In genomic region chr13:60125501-60126305, GRCm38 (mm10) we compare ENCODE assay signal across 11 mouse cellular contexts. TPM values are rescaled to one million over a fixed set of nuclear protein-coding genes. Genes with fewer than 3 reads are reported as not detected.
DNase-seq lines count a peak whose midpoint lies in the region; ATAC-seq and TF ChIP-seq lines count a peak whose summit lies in the region.
"Had no signal": no experiment of that assay in that cellular context is flagged by ENCODE, and none has a peak within 500 bp of the region (broad histone marks: within the 10 kb centered on the region; RNA-seq: fewer than 3 reads in every experiment).

No protein-coding gene starts in this region.

- H3K4me2 ChIP-seq in midbrain, embryonic 12.5 days (replicated peaks) = peak overlapping the region; percentile 37

- 19% methylated on average over 13 of the region's 13 CpGs for WGBS in hindbrain, embryonic 10.5 days
- 20% methylated on average over 13 of the region's 13 CpGs for WGBS in midbrain, embryonic 12.5 days

- no peaks in the 10 kb centered on the region for H3K9me3 ChIP-seq in ES-E14 (ENCODE audit: control insufficient read depth, insufficient read depth, low read depth, low read length)
- no peaks in the 10 kb centered on the region for H3K9me3 ChIP-seq in hindbrain, embryonic 10.5 days
- H3K9me3 ChIP-seq in midbrain, embryonic 12.5 days = no peaks in the 10 kb centered on the region

- no peak overlapping the region for H3K4me3 ChIP-seq in ES-E14 (ENCODE audit: insufficient read depth in 1 of 2, low read depth in 1 of 2, low read length in 2 of 2, poor library complexity in 1 of 2, severe bottlenecking in 1 of 2)
- H3K4me3 ChIP-seq in hindbrain, embryonic 10.5 days = peak overlapping the region; percentile 20
- H3K4me3 ChIP-seq in midbrain, embryonic 12.5 days = no peak overlapping the region

- H3K27me3 ChIP-seq in hindbrain, embryonic 10.5 days (ENCODE audit: insufficient read depth, poor library complexity, severe bottlenecking) = peaks cover 43% of the 10 kb centered on the region
- H3K27me3 ChIP-seq in midbrain, embryonic 12.5 days = peaks cover 40% of the 10 kb centered on the region

- ATAC-seq in midbrain, embryonic 12.5 days (ENCODE audit: low FRiP score, low read depth) = peak; percentile 60; the same call in 1 of the 2 replicates
- no peak for ATAC-seq in megakaryocyte progenitor cell, adult 5-6 weeks (replicated peaks; ENCODE audit: poor library complexity)

- peaks cover 2 to 5% of the 10 kb centered on the region in 2 experiments; a peak in 1 of 4 replicates for H3K4me1 ChIP-seq in ES-E14 (ENCODE audit: control insufficient read depth in 2 of 2, insufficient read depth in 2 of 2, low read length in 2 of 2, poor library complexity in 1 of 2)
- peaks cover 54% of the 10 kb centered on the region for H3K4me1 ChIP-seq in hindbrain, embryonic 10.5 days (replicated peaks)
- peaks cover 47% of the 10 kb centered on the region for H3K4me1 ChIP-seq in midbrain, embryonic 12.5 days

- H3K36me3 ChIP-seq in ES-E14 (ENCODE audit: control insufficient read depth, insufficient read depth, low read length, poor library complexity, severe bottlenecking) = no peaks in the 10 kb centered on the region
- no peaks in the 10 kb centered on the region for H3K36me3 ChIP-seq in hindbrain, embryonic 10.5 days
- H3K36me3 ChIP-seq in midbrain, embryonic 12.5 days = no peaks in the 10 kb centered on the region
- H3K36me3 ChIP-seq: G1E had no signal

- no peak overlapping the region for H3K9ac ChIP-seq in ES-E14 (ENCODE audit: insufficient read depth, low read depth, low read length, poor library complexity, severe bottlenecking)
- no peak overlapping the region; the same call in 1 of the 2 replicates for H3K9ac ChIP-seq in midbrain, embryonic 12.5 days (replicated peaks)

- DNase-seq in ES-E14 (ENCODE audit: low read depth, low spot score) = no peak
- DNase-seq in embryo, embryonic 10 days (ENCODE audit: low spot score) = peak; percentile 69
- DNase-seq in hindbrain, embryonic 10.5 days (ENCODE audit: low spot score) = peak; percentile 46
- no peak for DNase-seq in adrenal gland, postnatal 10 days
- no peak for DNase-seq in spleen, adult 18-20 months
- DNase-seq: heart, adult 18-20 months; kidney, adult 18-20 months; thymus, postnatal 14 days had no signal

- in situ Hi-C loops in ES-E14 (cut with MboI; ENCODE audit: low sequenced_read_pairs in 2 of 2, unreplicated experiment in 2 of 2) = no loop called here

- no peak overlapping the region for H3K27ac ChIP-seq in ES-E14 (ENCODE audit: insufficient read depth, low read depth, low read length, poor library complexity, severe bottlenecking)
- H3K27ac ChIP-seq in hindbrain, embryonic 10.5 days = peak overlapping the region; percentile 78
- H3K27ac ChIP-seq in midbrain, embryonic 12.5 days (replicated peaks) = peak overlapping the region; percentile 69

TF ChIP-seq in ES-E14, 5 proteins besides CTCF, POLR2A, EP300 and RAD21:
- TF ChIP-seq ZNF384 (IDR thresholded peaks at IDR 0.05; ENCODE audit: low read depth, low read length) (0 out of 2 replicates have a peak, but pooled peaks have one; percentile 45), HCFC1 (IDR thresholded peaks at IDR 0.05; ENCODE audit: borderline replicate concordance, insufficient read depth, low read length) (no peak)

RNA-seq across cellular contexts. Expression of gene Gas1, which starts 51.5 kb away (rescaled TPM):
- 1.9 and 3.0 TPM in 2 replicates for total RNA-seq in ES-E14 (2012; rRNA removed)
- 78.7 and 97.1 TPM in 2 replicates for polyA plus RNA-seq in hindbrain, embryonic 10.5 days (2016; fragmentation: Nextera tagmentation; extraction: Ambion mirVana)
- polyA plus RNA-seq in midbrain, embryonic 12.5 days (2016; fragmentation: Nextera tagmentation; extraction: Ambion mirVana) = 121 and 123 TPM in 2 replicates
- 10 to 100 TPM; 51.9 to 66.8 TPM for total RNA-seq in adrenal gland, postnatal 10 days (2021)
- total RNA-seq in megakaryocyte progenitor cell, adult 5-6 weeks (2015) = not detected in 2 replicates
- total RNA-seq in megakaryocyte progenitor cell, adult 5-6 weeks (2017) = not detected in 2 replicates
- total RNA-seq: G1E had no signal
- polyA plus RNA-seq: G1E had no signal

Comparison
In these comparisons a context has a peak if more than half of its experiments do, and no peak if none do; other contexts are left out.
1. DNase-seq: peak in embryo, embryonic 10 days (single experiment) and hindbrain, embryonic 10.5 days (single experiment); none in ES-E14 (single experiment), adrenal gland, postnatal 10 days (single experiment) and spleen, adult 18-20 months (0 of 2).
2. RNA of gene Gas1, which starts 51.5 kb away (total RNA-seq): 51.9 to 66.8 TPM in adrenal gland, postnatal 10 days; 1.9 to 3.0 TPM in ES-E14 and not detected in megakaryocyte progenitor cell, adult 5-6 weeks; every median in the first group is over 10 times any median in the second.